Mouse (Mus musculus) lung, postnatal 0 days (tissue): ENCODE results near the gene Rbbp8nl.

Experiments
- CTCF ChIP-seq: IDR thresholded peaks from 2 replicates; pipeline ENCODE4 v1.5.1; 2016; ENCODE audit warnings: antibody characterized with exemption, mild to moderate bottlenecking
- EP300 ChIP-seq: IDR thresholded peaks from 2 replicates; pipeline ENCODE4 v1.6.1; 2016; ENCODE audit warnings: antibody characterized with exemption, mild to moderate bottlenecking, control low read depth

GRCm38 (mm10) chr2:180289440-180290108 is at the start of gene Rbbp8nl:
- TF ChIP-seq CTCF (no peak), EP300 (no peak; the same call in 1 of the 2 replicates)
